14 mouse cellular contexts compared by ENCODE assay signal in genomic region chr13:36430420-36431114, GRCm38 (mm10).
DNase-seq lines count a peak whose midpoint lies in the region; ATAC-seq lines count a peak whose summit lies in the region.
"Had no signal": no experiment of that assay in that cellular context is flagged by ENCODE, and none has a peak within 500 bp of the region (broad histone marks: within the 10 kb centered on the region; RNA-seq: fewer than 3 reads in every experiment).

No protein-coding gene starts in this region.

- H3K4me1 ChIP-seq in hindbrain, embryonic 13.5 days (replicated peaks): peaks cover 12% of the 10 kb centered on the region; the same call in 1 of the 2 replicates
- H3K4me1 ChIP-seq in hindbrain, embryonic 11.5 days (replicated peaks; ENCODE audit: control insufficient read depth, insufficient read depth, low read length): no peaks in the 10 kb centered on the region
- peaks cover 9% of the 10 kb centered on the region; the same call in 1 of the 2 replicates for H3K4me1 ChIP-seq in neural tube, embryonic 13.5 days (replicated peaks)
- no peaks in the 10 kb centered on the region; the same call in 1 of the 2 replicates for H3K4me1 ChIP-seq in hindbrain, embryonic 16.5 days (ENCODE audit: control insufficient read depth, insufficient read depth, low read depth, low read length)
- H3K4me1 ChIP-seq: embryonic facial prominence, embryonic 12.5 days; megakaryocyte, embryonic 14.5 days had no signal

- H3K9me3 ChIP-seq in hindbrain, embryonic 13.5 days: no peaks in the 10 kb centered on the region
- no peaks in the 10 kb centered on the region for H3K9me3 ChIP-seq in hindbrain, embryonic 11.5 days (ENCODE audit: control insufficient read depth, low read length)
- no peaks in the 10 kb centered on the region for H3K9me3 ChIP-seq in neural tube, embryonic 13.5 days
- no peaks in the 10 kb centered on the region for H3K9me3 ChIP-seq in hindbrain, embryonic 16.5 days (ENCODE audit: control insufficient read depth, low read length)
- H3K9me3 ChIP-seq: embryonic facial prominence, embryonic 12.5 days had no signal

- no peak overlapping the region for H3K4me2 ChIP-seq in hindbrain, embryonic 13.5 days
- H3K4me2 ChIP-seq in hindbrain, embryonic 11.5 days (replicated peaks; ENCODE audit: low read depth, low read length): no peak overlapping the region
- H3K4me2 ChIP-seq in neural tube, embryonic 13.5 days: no peak overlapping the region
- no peak overlapping the region for H3K4me2 ChIP-seq in hindbrain, embryonic 16.5 days (ENCODE audit: low read length)
- H3K4me2 ChIP-seq: embryonic facial prominence, embryonic 12.5 days had no signal

- no peaks in the 10 kb centered on the region for H3K36me3 ChIP-seq in hindbrain, embryonic 13.5 days
- no peaks in the 10 kb centered on the region for H3K36me3 ChIP-seq in hindbrain, embryonic 11.5 days (ENCODE audit: control insufficient read depth, insufficient read depth, low read length)
- no peaks in the 10 kb centered on the region for H3K36me3 ChIP-seq in neural tube, embryonic 13.5 days
- no peaks in the 10 kb centered on the region for H3K36me3 ChIP-seq in hindbrain, embryonic 16.5 days (ENCODE audit: control insufficient read depth, insufficient read depth, low read length)
- H3K36me3 ChIP-seq: embryonic facial prominence, embryonic 12.5 days had no signal

- no peaks in the 10 kb centered on the region for H3K27me3 ChIP-seq in hindbrain, embryonic 13.5 days
- H3K27me3 ChIP-seq in hindbrain, embryonic 11.5 days (ENCODE audit: control insufficient read depth, insufficient read depth, low read length): no peaks in the 10 kb centered on the region
- no peaks in the 10 kb centered on the region for H3K27me3 ChIP-seq in neural tube, embryonic 13.5 days
- H3K27me3 ChIP-seq in hindbrain, embryonic 16.5 days (replicated peaks; ENCODE audit: control insufficient read depth, insufficient read depth, low read length): no peaks in the 10 kb centered on the region
- H3K27me3 ChIP-seq: embryonic facial prominence, embryonic 12.5 days; megakaryocyte, embryonic 14.5 days; Patski had no signal

- no peak overlapping the region; the same call in 1 of the 2 replicates for H3K27ac ChIP-seq in hindbrain, embryonic 13.5 days
- no peak overlapping the region for H3K27ac ChIP-seq in hindbrain, embryonic 11.5 days (ENCODE audit: low read depth, low read length)
- no peak overlapping the region; the same call in 1 of the 2 replicates for H3K27ac ChIP-seq in neural tube, embryonic 13.5 days (replicated peaks)
- no peak overlapping the region for H3K27ac ChIP-seq in hindbrain, embryonic 16.5 days (ENCODE audit: low read depth, low read length)
- H3K27ac ChIP-seq: embryonic facial prominence, embryonic 12.5 days had no signal

- H3K4me3 ChIP-seq in hindbrain, embryonic 13.5 days: no peak overlapping the region
- H3K4me3 ChIP-seq in hindbrain, embryonic 11.5 days (ENCODE audit: low read depth, low read length): no peak overlapping the region
- no peak overlapping the region for H3K4me3 ChIP-seq in neural tube, embryonic 13.5 days
- H3K4me3 ChIP-seq in hindbrain, embryonic 16.5 days (ENCODE audit: low read length): no peak overlapping the region
- H3K4me3 ChIP-seq: embryonic facial prominence, embryonic 12.5 days; megakaryocyte, embryonic 14.5 days had no signal

- 71% methylated on average over 6 of the region's 6 CpGs for WGBS in hindbrain, embryonic 13.5 days
- 68% methylated on average over 6 of the region's 6 CpGs for WGBS in hindbrain, embryonic 11.5 days
- 73% methylated on average over 6 of the region's 6 CpGs for WGBS in neural tube, embryonic 13.5 days
- WGBS in hindbrain, embryonic 16.5 days: 71% methylated on average over 6 of the region's 6 CpGs

- DNase-seq in hindbrain, embryonic 11.5 days (ENCODE audit: low spot score): no peak
- no peak for DNase-seq in neural tube, embryonic 10.5 days (ENCODE audit: extremely low spot score, low spot score)
- no peak for DNase-seq in retina, postnatal 1 day
- no peak for DNase-seq in urinary bladder, postnatal 25 days (ENCODE audit: low spot score)
- DNase-seq: cerebellum, adult 11 months; heart, adult 18-20 months; kidney, postnatal 10 days; thymus, postnatal 25 days had no signal

- ATAC-seq in hindbrain, embryonic 13.5 days (ENCODE audit: low FRiP score): peak; percentile 21; the same call in 1 of the 2 replicates
- no peak for ATAC-seq in hindbrain, embryonic 11.5 days (ENCODE audit: low FRiP score)
- ATAC-seq in neural tube, embryonic 13.5 days (ENCODE audit: low read depth): peak; percentile 48; the same call in 1 of the 2 replicates
- ATAC-seq in hindbrain, embryonic 16.5 days: peak; percentile 44
- ATAC-seq: Patski had no signal

- H3K9ac ChIP-seq in hindbrain, embryonic 13.5 days: no peak overlapping the region
- no peak overlapping the region for H3K9ac ChIP-seq in hindbrain, embryonic 11.5 days (ENCODE audit: low read depth, low read length)
- no peak overlapping the region for H3K9ac ChIP-seq in neural tube, embryonic 13.5 days
- no peak overlapping the region for H3K9ac ChIP-seq in hindbrain, embryonic 16.5 days (ENCODE audit: low read depth, low read length)
- H3K9ac ChIP-seq: embryonic facial prominence, embryonic 12.5 days had no signal
